Comparison of ENCODE assay signal across 8 mouse cellular contexts in genomic region chr2:178264389-178264788, GRCm38 (mm10).
DNase-seq lines count a peak whose midpoint lies in the region; ATAC-seq and TF ChIP-seq lines count a peak whose summit lies in the region.

No protein-coding gene starts in this region.

- H3K27me3 ChIP-seq in forebrain, embryonic 10.5 days (ENCODE audit: poor library complexity, severe bottlenecking): peaks cover 11% of the 10 kb centered on the region
- no peaks in the 10 kb centered on the region for H3K27me3 ChIP-seq in heart, embryonic 12.5 days (replicated peaks)
- H3K27me3 ChIP-seq in kidney, embryonic 15.5 days: no peaks in the 10 kb centered on the region
- no peaks in the 10 kb centered on the region for H3K27me3 ChIP-seq in limb, embryonic 12.5 days
- H3K27me3 ChIP-seq in midbrain, embryonic 15.5 days (replicated peaks): no peaks in the 10 kb centered on the region

- no peak overlapping the region for H3K27ac ChIP-seq in forebrain, embryonic 10.5 days
- no peak overlapping the region for H3K27ac ChIP-seq in heart, embryonic 12.5 days (ENCODE audit: poor library complexity, severe bottlenecking)
- H3K27ac ChIP-seq in kidney, embryonic 15.5 days: no peak overlapping the region
- H3K27ac ChIP-seq in limb, embryonic 12.5 days: no peak overlapping the region
- no peak overlapping the region for H3K27ac ChIP-seq in midbrain, embryonic 15.5 days

- no peak overlapping the region for H3K4me3 ChIP-seq in forebrain, embryonic 10.5 days
- no peak overlapping the region for H3K4me3 ChIP-seq in heart, embryonic 12.5 days
- no peak overlapping the region for H3K4me3 ChIP-seq in kidney, embryonic 15.5 days (replicated peaks)
- H3K4me3 ChIP-seq in limb, embryonic 12.5 days (replicated peaks): no peak overlapping the region
- H3K4me3 ChIP-seq in midbrain, embryonic 15.5 days: no peak overlapping the region

- no peak for TF ChIP-seq POLR2A in brain, embryonic 14.5 days (IDR thresholded peaks at IDR 0.05; ENCODE audit: borderline replicate concordance, extremely low read depth, insufficient read depth, insufficient read length, poor library complexity, severe bottlenecking)

- WGBS in forebrain, embryonic 10.5 days: 11% methylated on average over 8 of the region's 8 CpGs
- 4% methylated on average over 8 of the region's 8 CpGs for WGBS in heart, embryonic 12.5 days
- 6% methylated on average over 8 of the region's 8 CpGs for WGBS in kidney, embryonic 15.5 days
- 6% methylated on average over 8 of the region's 8 CpGs for WGBS in limb, embryonic 12.5 days
- 8% methylated on average over 8 of the region's 8 CpGs for WGBS in midbrain, embryonic 15.5 days

- H3K9ac ChIP-seq in heart, embryonic 12.5 days: no peak overlapping the region
- H3K9ac ChIP-seq in kidney, embryonic 15.5 days: no peak overlapping the region
- no peak overlapping the region for H3K9ac ChIP-seq in limb, embryonic 12.5 days (replicated peaks)
- no peak overlapping the region for H3K9ac ChIP-seq in midbrain, embryonic 15.5 days

- H3K9me3 ChIP-seq in forebrain, embryonic 10.5 days: no peaks in the 10 kb centered on the region
- H3K9me3 ChIP-seq in heart, embryonic 12.5 days (replicated peaks): no peaks in the 10 kb centered on the region
- H3K9me3 ChIP-seq in kidney, embryonic 15.5 days (replicated peaks): no peaks in the 10 kb centered on the region
- H3K9me3 ChIP-seq in limb, embryonic 12.5 days: no peaks in the 10 kb centered on the region
- H3K9me3 ChIP-seq in midbrain, embryonic 15.5 days: no peaks in the 10 kb centered on the region

- peak; percentile 61 for DNase-seq in A20 (ENCODE audit: low read depth, low spot score)
- DNase-seq in brain, embryonic 14.5 days (ENCODE audit: low read depth): peak; percentile 83
- peak; percentile 81 for DNase-seq in forebrain, embryonic 10.5 days (ENCODE audit: extremely low spot score, low spot score)
- peak; percentile 63 for DNase-seq in telencephalon, adult 2 months (ENCODE audit: low read depth, low spot score)

- H3K36me3 ChIP-seq in forebrain, embryonic 10.5 days (replicated peaks): no peaks in the 10 kb centered on the region
- H3K36me3 ChIP-seq in heart, embryonic 12.5 days: no peaks in the 10 kb centered on the region
- no peaks in the 10 kb centered on the region for H3K36me3 ChIP-seq in kidney, embryonic 15.5 days
- H3K36me3 ChIP-seq in limb, embryonic 12.5 days: no peaks in the 10 kb centered on the region
- H3K36me3 ChIP-seq in midbrain, embryonic 15.5 days (replicated peaks): peaks cover 5% of the 10 kb centered on the region

- no peak overlapping the region for H3K4me2 ChIP-seq in heart, embryonic 12.5 days
- no peak overlapping the region for H3K4me2 ChIP-seq in kidney, embryonic 15.5 days
- H3K4me2 ChIP-seq in limb, embryonic 12.5 days: no peak overlapping the region
- no peak overlapping the region for H3K4me2 ChIP-seq in midbrain, embryonic 15.5 days

- peaks cover 8% of the 10 kb centered on the region for H3K4me1 ChIP-seq in forebrain, embryonic 10.5 days
- H3K4me1 ChIP-seq in heart, embryonic 12.5 days (replicated peaks): peaks cover 21% of the 10 kb centered on the region
- H3K4me1 ChIP-seq in kidney, embryonic 15.5 days: no peaks in the 10 kb centered on the region
- no peaks in the 10 kb centered on the region for H3K4me1 ChIP-seq in limb, embryonic 12.5 days (replicated peaks)
- H3K4me1 ChIP-seq in midbrain, embryonic 15.5 days: peaks cover 10% of the 10 kb centered on the region

- peak; percentile 51; the same call in 1 of the 2 replicates for ATAC-seq in heart, embryonic 12.5 days (ENCODE audit: insufficient number of reproducible peaks, low FRiP score)
- peak; percentile 79; the same call in 1 of the 2 replicates for ATAC-seq in kidney, embryonic 15.5 days (replicated peaks; ENCODE audit: low FRiP score)
- peak; percentile 34; the same call in 1 of the 2 replicates for ATAC-seq in limb, embryonic 12.5 days (ENCODE audit: insufficient number of reproducible peaks, insufficient read depth, low FRiP score, low TSS enrichment, low read depth)
- ATAC-seq in midbrain, embryonic 15.5 days (replicated peaks): peak; percentile 81

- TF ChIP-seq CTCF in brain, embryonic 14.5 days (IDR thresholded peaks at IDR 0.05; ENCODE audit: borderline replicate concordance, extremely low read depth, insufficient read depth, insufficient read length): peak; percentile 97
